Mouse (Mus musculus): ENCODE measurements around the gene Nudt13.

Gene Nudt13

GRCm38 (mm10) chr14:20339415-20339814, 44.9 kb downstream of the Nudt13 start:
- DNase-seq (ENCODE audit: low read depth, low spot score): no peak

DNA sequence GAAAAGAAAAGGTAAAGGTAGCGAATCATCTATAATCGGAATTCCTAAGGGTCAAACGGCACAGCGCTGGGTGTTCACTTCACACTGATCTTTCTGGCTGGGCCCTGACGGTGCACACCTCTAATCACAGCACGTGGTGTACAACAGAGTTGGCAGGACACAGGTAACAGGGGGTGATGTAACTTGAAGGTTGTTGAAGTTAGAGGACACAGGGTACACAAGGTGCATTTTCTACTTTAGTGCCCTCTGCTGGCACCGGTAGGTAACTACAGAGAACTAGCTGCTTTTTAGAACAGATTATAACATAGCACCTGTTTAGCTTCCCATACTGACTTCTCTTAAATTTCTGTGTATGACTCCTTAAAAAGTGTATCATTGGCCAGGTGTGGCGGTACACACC, 45.7 kb downstream of the Nudt13 start:
- no peak for DNase-seq (ENCODE audit: low read depth, low spot score)

DNA sequence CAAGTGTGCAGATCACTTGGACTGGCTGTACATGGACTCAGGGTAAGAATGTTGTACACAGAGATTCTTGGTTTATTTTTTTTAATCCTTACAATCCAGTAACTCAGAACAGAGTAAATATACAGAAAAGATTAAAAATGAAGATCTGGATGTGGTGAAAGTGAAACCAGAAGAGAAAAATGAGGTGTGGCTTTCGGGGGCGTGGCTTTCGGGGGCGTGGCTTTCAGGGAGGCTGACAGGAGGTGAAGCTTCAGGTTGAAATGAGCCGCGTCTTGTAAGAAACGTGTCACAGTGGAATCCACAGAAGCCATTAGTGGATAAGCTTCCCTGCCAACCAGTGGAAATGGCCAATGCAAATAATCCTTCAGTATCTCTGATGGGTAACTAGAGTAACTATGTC, 46.4 kb downstream of the Nudt13 start:
- DNase-seq (ENCODE audit: low read depth, low spot score): no peak

DNA sequence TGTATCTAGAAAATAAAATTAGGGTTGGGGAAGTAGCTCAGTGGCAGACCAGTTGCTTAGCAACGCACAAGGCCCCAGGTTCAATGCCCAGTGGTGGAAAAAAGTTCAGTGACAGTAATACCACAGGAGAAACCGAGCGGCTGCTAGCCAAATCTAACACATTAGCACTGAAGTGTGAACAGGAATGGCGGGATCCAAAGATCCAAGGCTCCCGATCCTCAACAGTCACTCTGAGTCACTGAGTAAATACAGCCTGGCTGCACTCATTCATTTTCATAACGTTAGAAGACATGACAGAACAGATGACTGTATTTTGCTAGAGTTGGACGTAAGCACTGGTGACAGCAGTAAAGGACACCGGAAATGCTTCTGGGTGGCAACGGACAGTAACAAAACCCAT, 51.4 kb downstream of the Nudt13 start:
- no peak for DNase-seq (ENCODE audit: low read depth, low spot score)

DNA sequence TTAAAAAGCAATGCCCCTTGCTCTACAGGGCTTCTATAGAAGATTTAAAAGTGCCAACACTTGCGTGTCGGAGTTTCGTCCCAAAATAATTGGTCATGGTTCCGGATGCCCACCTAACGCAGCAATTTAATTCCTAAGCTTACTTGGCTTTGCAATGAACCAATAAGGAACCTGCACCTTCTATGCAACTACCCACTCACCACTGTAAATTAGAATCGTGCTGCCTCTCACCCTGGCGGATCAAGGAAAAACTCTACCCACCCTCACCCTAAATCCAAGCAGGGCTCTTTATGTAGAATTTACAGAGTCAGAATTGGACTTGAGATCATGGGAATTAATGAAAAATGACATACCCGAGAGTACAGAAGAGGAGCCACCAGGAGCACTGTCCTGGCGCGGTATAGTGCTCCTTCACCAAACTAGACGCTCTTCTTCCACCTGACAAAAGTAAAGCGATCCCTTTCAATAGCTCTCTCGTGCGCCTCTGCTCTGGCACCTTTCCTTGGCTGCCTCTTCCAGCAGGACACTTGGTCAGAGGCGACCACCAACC, 53.0 kb downstream of the Nudt13 start:
- no peak for DNase-seq (ENCODE audit: low read depth, low spot score)

DNA sequence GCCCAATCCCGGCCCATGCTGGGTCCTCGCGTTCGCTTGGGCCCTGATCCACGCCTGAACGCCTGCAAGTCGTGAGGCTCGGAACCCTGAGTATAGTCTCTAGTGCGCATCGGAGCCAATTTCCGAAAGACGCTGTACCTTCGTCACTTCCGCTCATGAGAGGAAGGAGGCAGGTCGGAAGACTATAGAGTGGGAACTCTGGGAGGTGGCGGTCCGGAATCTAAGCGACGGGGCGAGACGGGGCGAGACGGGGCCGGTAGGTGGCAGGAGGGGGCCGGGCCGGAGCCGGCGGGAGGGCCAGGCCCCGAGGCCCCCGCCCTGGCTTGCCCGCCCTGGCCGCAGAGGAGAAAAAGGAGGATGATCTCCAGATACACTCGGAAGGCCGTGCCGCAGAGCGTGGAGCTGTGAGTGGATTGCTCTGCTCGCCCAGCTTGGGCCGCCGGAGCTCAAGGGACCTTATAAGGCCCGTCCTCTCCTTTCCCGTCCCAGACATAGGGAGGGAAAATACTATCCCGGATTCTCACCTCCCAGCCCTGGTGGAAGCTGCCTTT, 53.6 kb downstream of the Nudt13 start, which contains the start of the genes Ecd and Fam149b:
Gene Ecd, minus strand, starts transcription at position 131 of the 551 bp plus-strand sequence.
Gene Fam149b, plus strand, starts transcription at position 172 of the 551 bp plus-strand sequence.
- DNase-seq (ENCODE audit: low read depth, low spot score): peak; percentile 94

GRCm38 (mm10) chr14:20363230-20363629, 68.7 kb downstream of the Nudt13 start:
- DNase-seq (ENCODE audit: low read depth, low spot score): no peak

All from retina, adult 2 months (tissue).